Comparison of ENCODE assay signal across 13 mouse cellular contexts in the genomic region with DNA sequence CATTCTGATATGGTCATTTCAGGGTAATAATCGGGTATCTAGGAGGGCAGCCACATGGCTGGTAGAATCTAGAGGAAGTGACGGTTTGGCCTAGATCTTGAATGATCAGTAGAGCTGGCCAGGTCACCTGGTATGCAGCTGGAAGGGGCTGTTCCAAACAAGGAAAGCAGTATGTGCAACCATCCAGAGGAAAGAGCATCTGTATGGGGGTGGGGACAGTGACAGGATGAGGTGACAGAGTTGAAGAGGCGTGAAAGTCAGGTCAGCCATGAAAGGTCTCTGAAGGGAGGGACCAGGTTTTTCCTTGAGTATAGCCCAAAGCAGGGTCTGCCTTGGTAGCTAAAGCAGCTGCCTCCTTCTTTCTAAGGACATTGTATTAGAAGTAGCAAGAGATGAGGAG.
"Had no signal": no experiment of that assay in that cellular context is flagged by ENCODE, and none has a peak within 500 bp of the region (broad histone marks: within the 10 kb centered on the region; RNA-seq: fewer than 3 reads in every experiment).

No protein-coding gene starts in this region.

- H3K4me3 ChIP-seq: left cerebral cortex, adult 2 months; limb, embryonic 15.5 days; midbrain, embryonic 10.5 days; midbrain, embryonic 15.5 days; neural tube, embryonic 13.5 days had no signal

- DNase-seq: lung, embryonic 14.5 days; lung, postnatal 10 days; lung, postnatal 4 days; spleen, adult 18-20 months; thymus, postnatal 36 days had no signal

- H3K4me2 ChIP-seq: limb, embryonic 15.5 days; lung, embryonic 14.5 days; midbrain, embryonic 15.5 days; neural tube, embryonic 13.5 days had no signal

- H3K4me1 ChIP-seq: limb, embryonic 15.5 days; midbrain, embryonic 15.5 days; neural tube, embryonic 13.5 days had no signal

- H3K36me3 ChIP-seq: limb, embryonic 15.5 days; midbrain, embryonic 10.5 days; midbrain, embryonic 15.5 days; neural tube, embryonic 13.5 days had no signal

- ATAC-seq: intestine, embryonic 16.5 days; midbrain, embryonic 15.5 days had no signal

- H3K9ac ChIP-seq: limb, embryonic 15.5 days; liver, embryonic 14.5 days; lung, embryonic 14.5 days; midbrain, embryonic 15.5 days; neural tube, embryonic 13.5 days had no signal

- H3K9me3 ChIP-seq: limb, embryonic 15.5 days; midbrain, embryonic 10.5 days; midbrain, embryonic 15.5 days; neural tube, embryonic 13.5 days had no signal

- H3K27me3 ChIP-seq: limb, embryonic 15.5 days; midbrain, embryonic 15.5 days; neural tube, embryonic 13.5 days had no signal

- H3K27ac ChIP-seq: kidney, postnatal 0 days; left cerebral cortex, adult 2 months; limb, embryonic 15.5 days; liver, embryonic 14.5 days; midbrain, embryonic 10.5 days; midbrain, embryonic 15.5 days; neural tube, embryonic 13.5 days had no signal
